Mouse (Mus musculus): ENCODE measurements at regions not wholly inside any gene's neighbourhood (a gene's known extent, or its start where the extent isn't known, plus 50 kb on each side); places are given as distances from the start of the nearest gene placed in this dataset.

GRCm38 (mm10) chr10:51056950-51057349 lies 162.4 kb downstream of the Sim1 start:
- no peak for DNase-seq (ENCODE audit: low spot score)

- no peak for DNase-seq (ENCODE audit: low spot score)
Measured at GRCm38 (mm10) chr10:51058333-51058732, 163.8 kb downstream of the Sim1 start.

GRCm38 (mm10) chr10:51101590-51101989 lies 207.0 kb downstream of the Sim1 start:
- DNase-seq (ENCODE audit: low spot score), result no peak

- DNase-seq (ENCODE audit: low spot score), result no peak
Measured at GRCm38 (mm10) chr10:51151833-51152232, 257.3 kb downstream of the Sim1 start.

- peak; percentile 78 for DNase-seq (ENCODE audit: low spot score)
Measured at GRCm38 (mm10) chr10:51153484-51153985, 259.0 kb downstream of the Sim1 start.

GRCm38 (mm10) chr10:51154016-51154415 lies 259.5 kb downstream of the Sim1 start:
- no peak for DNase-seq (ENCODE audit: low spot score)

GRCm38 (mm10) chr10:51154743-51155142 lies 260.2 kb downstream of the Sim1 start:
- no peak for DNase-seq (ENCODE audit: low spot score)

- no peak for DNase-seq (ENCODE audit: low spot score)
Measured at GRCm38 (mm10) chr10:51173619-51174018, 279.1 kb downstream of the Sim1 start.

GRCm38 (mm10) chr10:51175993-51176577 lies 281.5 kb downstream of the Sim1 start:
- no peak for DNase-seq (ENCODE audit: low spot score)

- no peak for DNase-seq (ENCODE audit: low spot score)
Measured at GRCm38 (mm10) chr10:51176692-51177091, 282.1 kb downstream of the Sim1 start.

GRCm38 (mm10) chr10:51181752-51182151 lies 287.2 kb downstream of the Sim1 start:
- no peak for DNase-seq (ENCODE audit: low spot score)

GRCm38 (mm10) chr10:51191407-51192059 lies 288.9 kb upstream of the Gm49339 start:
- no peak for DNase-seq (ENCODE audit: low spot score)

GRCm38 (mm10) chr10:51219481-51219880 lies 260.9 kb upstream of the Gm49339 start:
- no peak for DNase-seq (ENCODE audit: low spot score)

GRCm38 (mm10) chr10:51233592-51233991 lies 246.8 kb upstream of the Gm49339 start:
- peak; percentile 48 for DNase-seq (ENCODE audit: low spot score)

- DNase-seq (ENCODE audit: low spot score), result peak; percentile 67
Measured at GRCm38 (mm10) chr10:51235586-51236575, 244.5 kb upstream of the Gm49339 start.

- DNase-seq (ENCODE audit: low spot score), result no peak
Measured at GRCm38 (mm10) chr10:51238103-51238502, 242.3 kb upstream of the Gm49339 start.

GRCm38 (mm10) chr10:51253439-51253838 lies 227.0 kb upstream of the Gm49339 start:
- no peak for DNase-seq (ENCODE audit: low spot score)

GRCm38 (mm10) chr10:51257587-51258049 lies 222.8 kb upstream of the Gm49339 start:
- DNase-seq (ENCODE audit: low spot score), result peak; percentile 92

- no peak for DNase-seq (ENCODE audit: low spot score)
Measured at GRCm38 (mm10) chr10:51271364-51271763, 209.0 kb upstream of the Gm49339 start.

- no peak for DNase-seq (ENCODE audit: low spot score)
Measured at GRCm38 (mm10) chr10:51278195-51278594, 202.2 kb upstream of the Gm49339 start.

GRCm38 (mm10) chr10:51282451-51282850 lies 198.0 kb upstream of the Gm49339 start:
- no peak for DNase-seq (ENCODE audit: low spot score)

GRCm38 (mm10) chr10:51284538-51284937 lies 195.9 kb upstream of the Gm49339 start:
- no peak for DNase-seq (ENCODE audit: low spot score)

All from embryo, embryonic 10.5 days (tissue).